Mouse (Mus musculus) left cerebral cortex, adult 2 months (tissue): Measurements from ENCODE around the gene Tmem25. TPM values are rescaled to one million over a fixed set of nuclear protein-coding genes. Genes with fewer than 3 reads are reported as not detected.

Source experiments
- DNase-seq, 2 experiments: peaks; one replicate each; pipeline ENCODE4 v3.0.0; 2021 to 2022; ENCODE audit warnings: low spot score in 2 of 2, mixed read lengths in 1 of 2; ENCODE audit errors: extremely low spot score in 1 of 2
- H3K27ac ChIP-seq: fragments of 200-600 bp; 2 replicates; pipeline ENCODE4 v1.8.1; 2022
- H3K4me3 ChIP-seq: fragments of 200-600 bp; 2 replicates; pipeline ENCODE4 v1.8.1; 2022
- CTCF ChIP-seq: fragments of 200-600 bp; IDR thresholded peaks from 2 replicates; pipeline ENCODE4 v1.8.1; 2022; ENCODE audit warnings: antibody characterized with exemption, mild to moderate bottlenecking, moderate library complexity
- intact Hi-C: fragments of 180-260 bp; cut with DNase I; formaldehyde crosslinking; loops from one replicate; pipeline ENCODE4 v1.15.1; 2025
- total RNA-seq, 2 experiments: library from RNA; stranded (reverse); gene quantifications; 2 replicates each; pipeline ENCODE4 v1.2.3; 2021

The Tmem25 gene
- total RNA-seq, 2 experiments from 2014 or later: 54.4 to 62.8 TPM

GRCm38 (mm10) chr9:44767101-44768028, 31.7 kb downstream of the Tmem25 start, which contains the start of the genes Arcn1 and Ift46:
Gene Arcn1 (minus strand): TSS chr9:44767845.
Gene Ift46 (plus strand): TSS chr9:44767908.
- no peak for TF ChIP-seq CTCF
- Histone ChIP-seq H3K27ac (peak within 1 kb of the TSS; percentile 95), H3K4me3 (peak within 1 kb of the TSS; percentile 71)
- intact Hi-C loops: no loop called here
- DNase-seq: peak; percentile 78 to 80

DNA sequence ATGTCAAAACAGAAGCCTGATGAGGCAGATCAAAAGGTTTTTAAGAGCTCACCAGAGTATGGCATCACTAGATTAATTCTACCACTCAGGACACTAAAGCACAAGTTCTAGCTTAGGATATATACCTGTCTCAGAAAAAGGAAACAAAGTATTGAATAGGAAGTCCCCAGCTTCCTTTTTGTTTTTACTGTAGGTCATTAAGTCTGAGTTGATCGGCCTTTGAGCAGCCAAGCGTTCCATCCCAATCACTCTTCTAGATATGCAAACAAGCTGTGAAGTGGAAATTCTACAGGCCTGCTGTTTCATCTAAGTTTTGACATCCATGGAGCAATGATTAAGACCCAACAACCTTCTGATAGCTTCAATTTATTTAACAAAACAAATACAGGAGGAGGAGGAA, 38.2 kb downstream of the Tmem25 start:
- DNase-seq: no peak
- no peak for TF ChIP-seq CTCF
- no peak overlapping the region for H3K4me3 ChIP-seq
- intact Hi-C loops: no loop called here
- no peak overlapping the region for H3K27ac ChIP-seq

GRCm38 (mm10) chr9:44748473-44748872, 50.6 kb downstream of the Tmem25 start:
- Histone ChIP-seq H3K4me3 (no peak overlapping the region), H3K27ac (no peak overlapping the region)
- DNase-seq: no peak
- peak; percentile 46 for TF ChIP-seq CTCF
- intact Hi-C loops: no loop called here

- DNase-seq: no peak
- H3K27ac ChIP-seq: no peak overlapping the region
- no peak for TF ChIP-seq CTCF
- H3K4me3 ChIP-seq: no peak overlapping the region
- intact Hi-C loops: no loop called here
These were observed 51.8 kb downstream of the Tmem25 start for GRCm38 (mm10) chr9:44747341-44747740.

DNA sequence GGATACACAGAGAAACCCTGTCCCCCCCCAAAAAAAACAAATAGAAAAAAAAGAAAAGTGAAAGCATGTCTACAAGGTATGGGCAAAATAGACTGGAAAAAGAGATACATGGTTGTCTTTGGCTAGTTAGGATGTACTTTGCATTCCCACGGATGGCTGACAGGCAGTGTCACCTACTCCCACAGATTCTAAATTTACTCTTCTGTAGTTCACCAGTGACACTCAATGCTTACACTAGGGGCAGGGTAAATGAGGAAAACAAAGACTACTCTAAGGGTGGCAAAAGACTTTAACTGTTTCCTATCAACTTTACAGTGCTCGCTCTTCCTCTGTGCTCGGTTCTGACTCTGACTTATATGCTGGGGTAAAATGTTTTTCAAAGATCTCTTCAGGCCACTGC, 52.4 kb downstream of the Tmem25 start:
- TF ChIP-seq CTCF: no peak; the same call in 1 of the 2 replicates
- Histone ChIP-seq H3K27ac (no peak overlapping the region), H3K4me3 (no peak overlapping the region)
- intact Hi-C loops: no loop called here
- no peak for DNase-seq

GRCm38 (mm10) chr9:44745371-44745770, 53.7 kb downstream of the Tmem25 start:
- no peak for DNase-seq
- Histone ChIP-seq H3K4me3 (no peak overlapping the region), H3K27ac (no peak overlapping the region)
- intact Hi-C loops: no loop called here
- no peak for TF ChIP-seq CTCF

Other genes with a start within 250 kb of the Tmem25 start
- not detected for gene Cxcr5, start 237.4 kb downstream of the Tmem25 start, total RNA-seq
- 100 to 1,000 TPM; 145 to 148 TPM for gene Ddx6, start 194.4 kb downstream of the Tmem25 start, total RNA-seq
- under 1 TPM in 1 of 2 experiments, not detected in 1; 0.16 TPM for gene Treh, start 126.1 kb downstream of the Tmem25 start, total RNA-seq
- gene Phldb1, start 64.1 kb downstream of the Tmem25 start, total RNA-seq: 10 to 100 TPM; 62.0 to 75.6 TPM
- gene Arcn1, start 31.5 kb downstream of the Tmem25 start, total RNA-seq: 100 to 1,000 TPM in 1 of 2 experiments, 10 to 100 TPM in 1; 78.3 to 102 TPM
- 10 to 100 TPM; 60.7 to 67.5 TPM for gene Ift46, start 31.4 kb downstream of the Tmem25 start, total RNA-seq
- 1 to 10 TPM in 1 of 2 experiments, under 1 TPM in 1; 0.54 to 1.1 TPM for gene Ttc36, start 3.8 kb upstream of the Tmem25 start, total RNA-seq
- 10 to 100 TPM; 81.5 to 97.4 TPM for gene Kmt2a, start 82.0 kb upstream of the Tmem25 start, total RNA-seq
- gene Atp5l, start 121.4 kb upstream of the Tmem25 start, total RNA-seq: 100 to 1,000 TPM; 302 to 340 TPM
- 10 to 100 TPM; 66.4 to 68.0 TPM for gene Ube4a, start 166.3 kb upstream of the Tmem25 start, total RNA-seq
- gene Cd3g, start 181.1 kb upstream of the Tmem25 start, total RNA-seq: not detected
- not detected for gene Cd3d, start 182.5 kb upstream of the Tmem25 start, total RNA-seq
- gene Cd3e, start 210.3 kb upstream of the Tmem25 start, total RNA-seq: not detected
- 1 to 10 TPM; 1.2 to 1.9 TPM for gene Mpzl2, start 240.5 kb upstream of the Tmem25 start, total RNA-seq